Mouse (Mus musculus): ENCODE measurements at regions not wholly inside any gene's neighbourhood (a gene's known extent, or its start where the extent isn't known, plus 50 kb on each side); places are given as distances from the start of the nearest gene placed in this dataset.

DNA sequence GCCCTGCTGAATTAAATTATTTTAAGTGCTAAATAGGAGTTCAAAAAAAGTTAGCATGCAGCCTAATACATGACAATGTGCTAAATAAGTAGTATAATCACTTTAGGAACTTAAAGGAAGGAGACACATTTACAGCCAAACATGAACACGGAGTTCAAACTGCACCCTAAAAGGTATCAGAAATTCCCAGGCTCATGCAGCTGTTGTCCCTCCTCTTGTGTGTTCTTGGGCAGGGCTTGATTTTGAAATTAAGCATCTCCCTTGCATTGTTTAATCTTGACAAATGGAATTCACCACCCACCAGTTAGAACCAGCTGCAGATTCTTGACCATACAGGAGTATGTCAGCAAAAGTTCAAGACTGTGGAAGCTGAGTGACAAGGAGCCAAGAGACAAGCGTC, 137.3 kb upstream of the Kirrel3 start:
- Histone ChIP-seq H3K27me3 (replicated peaks; ENCODE audit: control insufficient read depth, insufficient read depth, low read length) (no peaks in the 10 kb centered on the region), H3K27ac (ENCODE audit: low read depth, low read length) (no peak overlapping the region), H3K9ac (ENCODE audit: low read depth, low read length) (no peak overlapping the region), H3K36me3 (ENCODE audit: control insufficient read depth, insufficient read depth) (no peaks in the 10 kb centered on the region), H3K4me3 (ENCODE audit: low read depth, low read length) (no peak overlapping the region), H3K4me1 (replicated peaks; ENCODE audit: control insufficient read depth, insufficient read depth, low read length) (no peaks in the 10 kb centered on the region), H3K9me3 (ENCODE audit: control insufficient read depth) (no peaks in the 10 kb centered on the region), H3K4me2 (replicated peaks; ENCODE audit: low read depth) (no peak overlapping the region)
- no peak for ATAC-seq
- 76% methylated on average over 2 of the region's 2 CpGs for WGBS
- TF ChIP-seq CTCF (IDR thresholded peaks at IDR 0.05; ENCODE audit: low read depth): no peak

GRCm38 (mm10) chr9:34349997-34350396, 135.7 kb upstream of the Kirrel3 start:
- no peak overlapping the region for H3K4me3 ChIP-seq (ENCODE audit: low read depth, low read length)
- no peak overlapping the region for H3K9ac ChIP-seq (ENCODE audit: low read depth, low read length)
- H3K9me3 ChIP-seq (ENCODE audit: control insufficient read depth): no peaks in the 10 kb centered on the region
- no peak overlapping the region for H3K27ac ChIP-seq (ENCODE audit: low read depth, low read length)
- ATAC-seq: no peak
- TF ChIP-seq CTCF (IDR thresholded peaks at IDR 0.05; ENCODE audit: low read depth): no peak
- 72% methylated on average over 3 of the region's 3 CpGs for WGBS
- no peak overlapping the region for H3K4me2 ChIP-seq (replicated peaks; ENCODE audit: low read depth)
- H3K36me3 ChIP-seq (ENCODE audit: control insufficient read depth, insufficient read depth): no peaks in the 10 kb centered on the region
- H3K27me3 ChIP-seq (replicated peaks; ENCODE audit: control insufficient read depth, insufficient read depth, low read length): no peaks in the 10 kb centered on the region
- H3K4me1 ChIP-seq (replicated peaks; ENCODE audit: control insufficient read depth, insufficient read depth, low read length): no peaks in the 10 kb centered on the region

- H3K27me3 ChIP-seq (replicated peaks; ENCODE audit: control insufficient read depth, insufficient read depth, low read length): no peaks in the 10 kb centered on the region
- no peak overlapping the region for H3K4me3 ChIP-seq (ENCODE audit: low read depth, low read length)
- H3K9me3 ChIP-seq (ENCODE audit: control insufficient read depth): no peaks in the 10 kb centered on the region
- no peaks in the 10 kb centered on the region for H3K4me1 ChIP-seq (replicated peaks; ENCODE audit: control insufficient read depth, insufficient read depth, low read length)
- H3K4me2 ChIP-seq (replicated peaks; ENCODE audit: low read depth): no peak overlapping the region
- 79% methylated on average over 9 of the region's 9 CpGs for WGBS
- H3K27ac ChIP-seq (ENCODE audit: low read depth, low read length): no peak overlapping the region
- H3K36me3 ChIP-seq (ENCODE audit: control insufficient read depth, insufficient read depth): no peaks in the 10 kb centered on the region
- no peak for TF ChIP-seq CTCF (IDR thresholded peaks at IDR 0.05; ENCODE audit: low read depth)
- no peak for ATAC-seq
- H3K9ac ChIP-seq (ENCODE audit: low read depth, low read length): no peak overlapping the region
Measured at GRCm38 (mm10) chr9:34353744-34354143, 131.9 kb upstream of the Kirrel3 start.

DNA sequence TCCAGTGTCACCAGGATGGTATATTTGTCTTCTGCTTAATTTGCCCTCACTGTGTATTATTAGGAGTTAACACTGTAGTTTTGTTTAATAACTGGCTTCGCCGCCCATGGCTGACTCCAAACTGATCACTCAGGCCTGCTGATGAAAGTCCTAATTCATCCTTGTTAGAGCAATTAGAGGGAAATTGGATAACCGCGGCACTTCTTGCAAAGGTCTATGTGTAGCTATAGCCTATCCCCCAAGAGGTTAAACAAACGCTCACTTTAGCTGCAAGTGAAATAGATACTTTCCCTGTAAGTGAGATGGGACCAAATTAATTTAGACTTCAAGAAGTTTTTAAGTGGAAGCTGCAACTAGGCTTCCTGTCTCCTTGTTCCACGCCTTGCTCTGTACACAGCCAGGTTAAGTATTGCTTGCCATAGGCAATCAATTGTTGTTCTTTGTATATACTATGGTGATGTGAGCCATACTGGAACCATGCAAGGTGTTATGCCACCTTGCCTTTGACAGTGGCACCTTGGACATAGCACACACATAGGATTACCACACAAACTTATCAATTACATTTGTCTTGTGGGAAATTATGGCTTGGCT, 130.9 kb upstream of the Kirrel3 start:
- Histone ChIP-seq H3K4me2 (replicated peaks; ENCODE audit: low read depth) (no peak overlapping the region), H3K4me1 (replicated peaks; ENCODE audit: control insufficient read depth, insufficient read depth, low read length) (no peaks in the 10 kb centered on the region), H3K9ac (ENCODE audit: low read depth, low read length) (no peak overlapping the region), H3K27me3 (replicated peaks; ENCODE audit: control insufficient read depth, insufficient read depth, low read length) (no peaks in the 10 kb centered on the region), H3K4me3 (ENCODE audit: low read depth, low read length) (no peak overlapping the region), H3K27ac (ENCODE audit: low read depth, low read length) (no peak overlapping the region), H3K36me3 (ENCODE audit: control insufficient read depth, insufficient read depth) (no peaks in the 10 kb centered on the region), H3K9me3 (ENCODE audit: control insufficient read depth) (no peaks in the 10 kb centered on the region)
- no peak for ATAC-seq
- whole genome bisulfite sequencing: 83% methylated on average over 6 of the region's 6 CpGs
- TF ChIP-seq CTCF (IDR thresholded peaks at IDR 0.05; ENCODE audit: low read depth): no peak

GRCm38 (mm10) chr9:34370686-34371398, 114.9 kb upstream of the Kirrel3 start:
- no peaks in the 10 kb centered on the region for H3K27me3 ChIP-seq (replicated peaks; ENCODE audit: control insufficient read depth, insufficient read depth, low read length)
- no peaks in the 10 kb centered on the region for H3K36me3 ChIP-seq (ENCODE audit: control insufficient read depth, insufficient read depth)
- no peak overlapping the region for H3K27ac ChIP-seq (ENCODE audit: low read depth, low read length)
- no peaks in the 10 kb centered on the region for H3K4me1 ChIP-seq (replicated peaks; ENCODE audit: control insufficient read depth, insufficient read depth, low read length)
- no peak for ATAC-seq
- H3K4me3 ChIP-seq (ENCODE audit: low read depth, low read length): no peak overlapping the region
- H3K9me3 ChIP-seq (ENCODE audit: control insufficient read depth): no peaks in the 10 kb centered on the region
- WGBS: 68% methylated on average over 4 of the region's 4 CpGs
- TF ChIP-seq CTCF (IDR thresholded peaks at IDR 0.05; ENCODE audit: low read depth): no peak
- H3K4me2 ChIP-seq (replicated peaks; ENCODE audit: low read depth): no peak overlapping the region
- no peak overlapping the region for H3K9ac ChIP-seq (ENCODE audit: low read depth, low read length)

GRCm38 (mm10) chr9:34375187-34375586, 110.5 kb upstream of the Kirrel3 start:
- Histone ChIP-seq H3K27ac (ENCODE audit: low read depth, low read length) (no peak overlapping the region), H3K4me3 (ENCODE audit: low read depth, low read length) (no peak overlapping the region), H3K27me3 (replicated peaks; ENCODE audit: control insufficient read depth, insufficient read depth, low read length) (no peaks in the 10 kb centered on the region), H3K9ac (ENCODE audit: low read depth, low read length) (no peak overlapping the region), H3K4me2 (replicated peaks; ENCODE audit: low read depth) (no peak overlapping the region), H3K9me3 (ENCODE audit: control insufficient read depth) (no peaks in the 10 kb centered on the region), H3K36me3 (ENCODE audit: control insufficient read depth, insufficient read depth) (no peaks in the 10 kb centered on the region), H3K4me1 (replicated peaks; ENCODE audit: control insufficient read depth, insufficient read depth, low read length) (no peaks in the 10 kb centered on the region)
- WGBS: 74% methylated on average over 1 of the region's 1 CpGs
- ATAC-seq: no peak
- TF ChIP-seq CTCF (IDR thresholded peaks at IDR 0.05; ENCODE audit: low read depth): no peak
